Mouse (Mus musculus) heart, embryonic 15.5 days (tissue): ENCODE measurements around the gene Mogat2. TPM values are rescaled to one million over a fixed set of nuclear protein-coding genes. Genes with fewer than 3 reads are reported as not detected.

Experiments used
- ATAC-seq: fragments of 200-750 bp; cut with Nextera tagmentation; replicated peaks from 2 replicates; pipeline ENCODE4 v1.8.0; 2017; ENCODE audit warnings: low read depth, moderate TSS enrichment; ENCODE audit not compliant: insufficient number of reproducible peaks, insufficient read depth, low FRiP score
- H3K27ac ChIP-seq: fragments of 300-500 bp; sonication (generic); 2 replicates; pipeline ENCODE4 v1.5.1; 2015; ENCODE audit warnings: mild to moderate bottlenecking, inconsistent platforms
- H3K27me3 ChIP-seq: fragments of 300-500 bp; sonication (generic); 2 replicates; pipeline ENCODE4 v1.6.1; 2015; ENCODE audit warnings: inconsistent platforms
- H3K36me3 ChIP-seq: fragments of 300-500 bp; sonication (generic); 2 replicates; pipeline ENCODE4 v1.6.1; 2015; ENCODE audit warnings: mild to moderate bottlenecking, inconsistent platforms
- H3K4me1 ChIP-seq: fragments of 300-500 bp; sonication (generic); replicated peaks from 2 replicates; pipeline ENCODE4 v1.6.1; 2015; ENCODE audit warnings: inconsistent platforms
- H3K4me2 ChIP-seq: fragments of 300-500 bp; sonication (generic); 2 replicates; pipeline ENCODE4 v1.6.1; 2015; ENCODE audit warnings: inconsistent platforms, mild to moderate bottlenecking, moderate library complexity
- H3K4me3 ChIP-seq: fragments of 300-500 bp; sonication (generic); 2 replicates; pipeline ENCODE4 v1.5.1; 2015; ENCODE audit warnings: mild to moderate bottlenecking, inconsistent platforms
- H3K9ac ChIP-seq: fragments of 300-500 bp; sonication (generic); 2 replicates; pipeline ENCODE4 v1.6.1; 2015; ENCODE audit warnings: mild to moderate bottlenecking, inconsistent platforms
- H3K9me3 ChIP-seq: fragments of 300-500 bp; sonication (generic); replicated peaks from 2 replicates; pipeline ENCODE4 v1.6.1; 2016; ENCODE audit warnings: inconsistent platforms
- WGBS: fragments of 180-500 bp; shearing (Covaris S2); methylation state at CpG from one replicate; pipeline ENCODE4 v1.1.7; 2015; ENCODE audit warnings: mixed read lengths; 5-methylcytosine and 5-hydroxymethylcytosine counted together
- polyA plus RNA-seq: library from polyadenylated mRNA; unstranded; fragments of >200 nt; fragmentation: Nextera tagmentation; extraction: Ambion mirVana; gene quantifications from 2 replicates; pipeline ENCODE4 v1.2.1, GENCODE M21; 2015

Mogat2 gene
- polyA plus RNA-seq, 1 experiment from 2014 or later: 0.74 TPM

DNA sequence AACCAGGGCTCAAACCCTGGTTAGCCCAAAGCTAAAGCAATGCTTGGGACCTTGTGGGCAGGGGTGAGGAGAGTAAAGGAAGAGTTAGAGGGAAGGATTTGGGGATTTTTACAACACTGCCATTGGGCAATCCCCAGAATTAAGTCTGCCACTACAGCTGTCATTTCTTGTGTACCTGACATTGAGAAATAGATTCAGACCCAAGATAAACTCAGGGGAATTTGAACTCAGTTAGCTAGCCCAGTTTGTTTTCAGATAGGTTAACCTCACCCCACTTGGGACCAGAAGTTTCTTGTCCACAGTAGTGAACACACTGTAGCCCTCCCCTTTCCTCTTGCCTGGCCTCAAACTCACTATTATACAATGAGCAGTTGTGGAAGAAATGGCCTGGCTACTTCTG, 47.0 kb downstream of the Mogat2 start:
- ATAC-seq: no peak
- H3K4me2 ChIP-seq: no peak overlapping the region

DNA sequence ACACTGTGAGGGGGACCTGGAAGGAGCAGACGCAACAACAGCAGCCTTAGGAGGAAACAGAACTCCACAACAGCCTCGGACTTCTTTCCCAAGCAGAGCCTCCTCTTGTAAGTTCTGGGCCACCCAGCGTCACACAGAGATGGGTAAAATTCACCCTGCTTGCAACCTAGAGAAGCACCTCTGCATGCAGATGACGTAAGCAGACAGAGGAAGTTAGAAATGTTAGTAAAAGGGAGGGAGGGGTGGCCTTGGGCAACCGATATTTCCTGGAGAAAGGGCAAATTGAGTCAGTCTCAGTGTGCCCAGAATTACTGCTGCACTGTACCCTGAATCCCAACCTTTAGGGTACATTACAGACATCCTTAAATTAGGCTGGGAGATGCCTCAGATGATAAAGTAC, 48.5 kb downstream of the Mogat2 start:
- 77% methylated on average over 5 of the region's 5 CpGs for WGBS
- Histone ChIP-seq H3K36me3 (no peaks in the 10 kb centered on the region), H3K9me3 (no peaks in the 10 kb centered on the region), H3K27ac (no peak overlapping the region), H3K4me1 (no peaks in the 10 kb centered on the region), H3K4me2 (no peak overlapping the region), H3K9ac (no peak overlapping the region), H3K4me3 (no peak overlapping the region), H3K27me3 (no peaks in the 10 kb centered on the region)
- no peak for ATAC-seq

More for the DNA sequence above, 47.0 kb downstream of the Mogat2 start:
- Histone ChIP-seq H3K27ac (no peak overlapping the region), H3K9me3 (no peaks in the 10 kb centered on the region), H3K27me3 (no peaks in the 10 kb centered on the region), H3K4me1 (no peaks in the 10 kb centered on the region), H3K9ac (no peak overlapping the region), H3K4me3 (no peak overlapping the region), H3K36me3 (no peaks in the 10 kb centered on the region)

DNA sequence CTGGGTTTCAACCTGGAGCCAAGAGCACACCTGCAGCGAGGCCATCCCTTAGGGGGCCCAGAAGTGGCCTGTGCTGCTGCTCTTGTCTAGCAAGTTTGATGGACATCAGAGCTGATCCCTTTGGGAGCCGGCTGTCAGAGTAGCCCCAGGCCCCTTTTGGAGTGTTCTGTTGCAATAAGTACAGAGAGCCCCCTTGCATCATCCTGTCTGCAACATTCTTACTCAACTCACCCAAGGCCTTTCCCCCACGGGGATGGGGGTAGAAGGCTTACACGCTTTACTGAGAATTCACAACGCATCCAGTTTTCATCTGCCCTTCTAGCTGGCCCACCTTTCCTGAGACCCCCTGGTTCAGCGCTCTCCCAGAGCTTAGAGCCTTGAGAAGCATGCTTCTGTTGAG, 49.8 kb downstream of the Mogat2 start:
- ATAC-seq: no peak
- Histone ChIP-seq H3K4me3 (no peak overlapping the region), H3K9ac (no peak overlapping the region), H3K27me3 (peaks cover 7% of the 10 kb centered on the region), H3K9me3 (no peaks in the 10 kb centered on the region), H3K36me3 (no peaks in the 10 kb centered on the region), H3K4me1 (no peaks in the 10 kb centered on the region), H3K4me2 (no peak overlapping the region), H3K27ac (no peak overlapping the region)
- 76% methylated on average over 6 of the region's 6 CpGs for whole genome bisulfite sequencing

- Histone ChIP-seq H3K27me3 (peaks cover 7% of the 10 kb centered on the region), H3K36me3 (no peaks in the 10 kb centered on the region), H3K9ac (no peak overlapping the region), H3K27ac (no peak overlapping the region), H3K4me3 (no peak overlapping the region), H3K4me2 (no peak overlapping the region), H3K9me3 (no peaks in the 10 kb centered on the region), H3K4me1 (no peaks in the 10 kb centered on the region; the same call in 1 of the 2 replicates)
- ATAC-seq: no peak
- 75% methylated on average over 5 of the region's 5 CpGs for WGBS
Observed at GRCm38 (mm10) chr7:99187451-99187850, 51.0 kb downstream of the Mogat2 start.

DNA sequence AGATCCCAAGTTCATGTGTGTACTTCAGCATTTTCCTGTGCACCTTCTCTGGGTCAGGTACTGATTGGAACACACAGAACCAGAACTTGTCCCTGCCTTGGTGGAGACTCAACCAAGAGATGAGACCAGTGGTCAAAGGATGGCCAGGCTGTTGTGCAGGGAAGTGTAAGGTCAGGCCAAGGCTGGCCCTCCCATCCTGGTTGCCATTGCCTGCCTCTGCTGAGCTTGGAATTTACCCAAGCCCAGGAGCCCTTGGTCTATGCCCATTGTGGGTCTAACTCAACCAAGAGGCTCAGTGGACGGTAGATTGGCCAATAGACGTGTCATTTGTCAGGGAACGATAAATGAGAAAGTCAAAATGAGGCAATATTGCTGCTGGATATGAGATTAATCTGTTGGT, 53.0 kb downstream of the Mogat2 start:
- Histone ChIP-seq H3K4me2 (no peak overlapping the region), H3K9ac (no peak overlapping the region), H3K27me3 (peaks cover 10% of the 10 kb centered on the region), H3K36me3 (no peaks in the 10 kb centered on the region), H3K4me1 (peaks cover 8% of the 10 kb centered on the region), H3K9me3 (no peaks in the 10 kb centered on the region), H3K4me3 (no peak overlapping the region), H3K27ac (no peak overlapping the region)
- 88% methylated on average over 3 of the region's 3 CpGs for WGBS
- no peak for ATAC-seq

DNA sequence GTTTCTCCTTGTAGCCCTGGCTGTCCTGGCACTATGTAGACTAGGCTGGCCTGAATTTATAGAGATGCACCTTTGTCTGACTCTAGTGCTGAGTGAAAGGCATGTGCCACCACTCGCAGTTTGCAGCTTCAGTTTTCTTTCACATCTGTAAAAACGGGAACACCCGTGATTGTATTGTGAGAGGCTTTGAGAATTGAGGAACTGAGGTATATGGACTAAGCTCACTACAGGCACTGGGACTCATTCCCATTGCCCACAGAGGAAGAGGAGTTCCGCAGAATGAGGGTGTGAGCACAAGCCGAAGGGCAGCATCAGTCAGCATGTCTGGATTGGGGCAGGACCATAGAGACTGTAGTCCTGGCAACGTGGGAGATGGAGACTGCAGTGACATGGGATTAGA, 54.7 kb downstream of the Mogat2 start:
- no peak overlapping the region for H3K4me2 ChIP-seq
- H3K4me3 ChIP-seq: no peak overlapping the region
- WGBS: 68% methylated on average over 6 of the region's 6 CpGs
- H3K9me3 ChIP-seq: no peaks in the 10 kb centered on the region
- H3K9ac ChIP-seq: no peak overlapping the region
- H3K36me3 ChIP-seq: no peaks in the 10 kb centered on the region
- no peak for ATAC-seq
- H3K27ac ChIP-seq: no peak overlapping the region
- H3K4me1 ChIP-seq: peaks cover 8% of the 10 kb centered on the region
- peaks cover 10% of the 10 kb centered on the region for H3K27me3 ChIP-seq

- H3K4me1 ChIP-seq: peaks cover 8% of the 10 kb centered on the region
- under 1% methylated on average over 63 of the region's 63 CpGs for WGBS
- H3K9ac ChIP-seq: peak within 1 kb of the TSS; percentile 82
- H3K36me3 ChIP-seq: no peaks in the 10 kb centered on the region
- peak within 1 kb of the TSS; percentile 73 for H3K27ac ChIP-seq
- peak; percentile 92 for ATAC-seq
- H3K27me3 ChIP-seq: peaks cover 10% of the 10 kb centered on the region
- H3K4me3 ChIP-seq: peak within 1 kb of the TSS; percentile 72
- H3K4me2 ChIP-seq: peak within 1 kb of the TSS; percentile 98
- no peaks in the 10 kb centered on the region for H3K9me3 ChIP-seq
Observed at GRCm38 (mm10) chr7:99182432-99183172, 55.8 kb downstream of the Mogat2 start, which contains the start of gene Dgat2. Gene Dgat2, minus strand, starts transcription at chr7:99182719.

DNA sequence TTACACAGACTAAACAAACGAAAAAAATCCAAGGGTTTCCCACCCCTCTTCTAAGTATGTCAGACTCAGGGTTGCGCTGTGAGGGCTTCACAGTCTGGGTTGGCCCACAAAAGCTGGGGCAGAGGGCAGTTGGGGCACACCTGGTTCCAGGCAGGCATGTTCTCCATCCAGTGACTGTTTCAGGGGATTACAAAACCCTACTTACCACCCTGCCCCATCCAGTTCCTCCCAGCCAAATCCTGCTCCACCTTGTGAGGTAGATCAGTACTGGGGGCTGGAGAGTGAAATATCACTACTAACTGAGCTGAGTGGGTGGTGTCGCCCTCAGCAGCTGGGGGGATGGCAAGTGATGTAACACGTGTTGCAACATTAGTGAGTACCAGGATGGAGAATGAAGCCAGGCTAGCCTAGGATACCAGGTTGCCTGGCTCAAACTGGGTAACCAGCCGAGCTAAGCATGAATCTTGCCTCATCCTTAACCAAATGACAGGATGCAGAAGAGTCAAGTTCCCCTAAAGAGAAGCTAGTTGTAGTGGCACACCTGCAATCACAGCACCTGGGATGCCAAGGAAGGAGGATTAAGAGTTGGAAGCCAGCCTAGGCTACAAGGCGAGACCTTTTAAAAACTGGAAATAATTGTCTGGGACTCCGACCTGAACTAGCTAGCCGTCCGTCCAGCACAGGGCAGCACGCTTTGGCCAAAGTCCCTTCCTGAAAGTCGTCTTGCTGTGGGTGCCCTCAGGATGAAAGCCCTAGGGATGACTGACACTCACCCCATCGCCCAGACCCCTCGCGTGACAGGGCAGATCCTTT, 56.6 kb downstream of the Mogat2 start:
- H3K27ac ChIP-seq: no peak overlapping the region; the same call in 1 of the 2 replicates
- 26% methylated on average over 14 of the region's 14 CpGs for WGBS
- H3K4me3 ChIP-seq: peak overlapping the region; percentile 72
- H3K9ac ChIP-seq: peak overlapping the region; percentile 82
- peak overlapping the region; percentile 98 for H3K4me2 ChIP-seq
- H3K9me3 ChIP-seq: no peaks in the 10 kb centered on the region
- no peaks in the 10 kb centered on the region for H3K36me3 ChIP-seq
- no peak for ATAC-seq
- peaks cover 10% of the 10 kb centered on the region for H3K27me3 ChIP-seq
- H3K4me1 ChIP-seq: peaks cover 8% of the 10 kb centered on the region

DNA sequence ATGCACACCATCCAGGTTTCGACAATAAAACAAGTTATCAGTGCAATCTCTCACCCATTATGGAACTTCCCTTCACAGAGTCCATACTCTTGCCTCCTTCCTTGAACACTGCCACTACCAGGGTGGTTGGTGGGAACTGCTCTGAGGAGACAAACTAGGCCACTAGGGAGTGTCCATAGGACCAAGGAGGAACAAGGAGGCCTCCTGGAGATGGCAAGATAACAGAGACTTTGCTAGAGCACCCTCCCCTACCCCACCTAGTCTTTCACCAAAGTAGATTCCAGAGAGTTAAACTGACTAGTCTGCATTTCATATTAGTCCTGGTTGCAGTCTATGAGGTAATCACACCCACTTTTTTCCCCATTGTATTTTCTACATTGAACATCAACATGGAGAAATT, 58.3 kb downstream of the Mogat2 start:
- no peak for ATAC-seq
- no peak overlapping the region for H3K27ac ChIP-seq
- H3K27me3 ChIP-seq: peaks cover 10% of the 10 kb centered on the region
- no peak overlapping the region for H3K4me3 ChIP-seq
- H3K4me2 ChIP-seq: no peak overlapping the region
- H3K36me3 ChIP-seq: no peaks in the 10 kb centered on the region
- H3K9me3 ChIP-seq: no peaks in the 10 kb centered on the region
- no peak overlapping the region for H3K9ac ChIP-seq
- WGBS: 96% methylated on average over 1 of the region's 1 CpGs
- H3K4me1 ChIP-seq: peaks cover 8% of the 10 kb centered on the region

DNA sequence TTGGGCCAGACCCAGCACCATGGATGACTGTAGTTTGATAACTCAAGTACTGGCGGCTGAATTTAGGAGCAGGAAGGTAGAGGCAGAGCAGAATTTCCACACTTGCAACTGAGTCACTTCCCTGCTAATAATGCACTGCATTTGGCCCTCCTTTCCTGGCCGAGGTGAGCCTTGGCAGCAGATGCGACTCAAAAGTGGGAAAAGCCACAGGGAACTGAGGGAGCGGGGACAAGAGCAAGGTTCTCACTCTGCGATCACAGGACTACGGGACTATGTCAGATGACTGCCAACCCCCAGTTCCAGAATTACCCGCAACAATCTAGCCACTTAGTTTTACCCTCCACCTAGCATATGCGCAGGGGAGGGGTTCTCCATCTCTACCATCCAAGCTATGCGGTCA, 59.1 kb downstream of the Mogat2 start:
- Histone ChIP-seq H3K27ac (no peak overlapping the region), H3K4me3 (no peak overlapping the region), H3K27me3 (peaks cover 10% of the 10 kb centered on the region), H3K36me3 (no peaks in the 10 kb centered on the region), H3K9ac (no peak overlapping the region), H3K4me1 (peaks cover 8% of the 10 kb centered on the region), H3K4me2 (no peak overlapping the region), H3K9me3 (no peaks in the 10 kb centered on the region)
- WGBS: 87% methylated on average over 9 of the region's 9 CpGs
- no peak for ATAC-seq

DNA sequence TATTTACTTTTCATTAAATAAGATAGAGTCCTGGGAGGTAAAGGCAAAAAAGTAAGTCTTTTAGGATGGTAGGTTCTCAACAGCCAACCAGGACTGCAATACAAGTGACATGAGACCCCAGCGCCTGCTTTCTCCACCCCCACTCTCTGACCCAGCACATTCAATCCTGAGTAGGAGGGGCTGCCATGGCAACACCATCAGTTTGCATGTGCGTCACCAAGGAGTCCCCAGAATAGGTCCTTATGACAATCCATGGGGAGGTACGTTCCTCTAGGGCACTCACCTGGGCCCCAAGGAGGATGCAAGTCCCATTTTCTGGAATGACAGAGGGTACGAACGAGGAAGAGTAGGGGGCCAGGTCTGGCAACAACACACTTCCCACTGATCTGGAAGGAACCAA, 61.0 kb downstream of the Mogat2 start:
- H3K4me2 ChIP-seq: no peak overlapping the region
- no peaks in the 10 kb centered on the region for H3K36me3 ChIP-seq
- no peak overlapping the region for H3K27ac ChIP-seq
- no peaks in the 10 kb centered on the region for H3K9me3 ChIP-seq
- no peak for ATAC-seq
- no peak overlapping the region for H3K4me3 ChIP-seq
- peaks cover 14% of the 10 kb centered on the region for H3K4me1 ChIP-seq
- 90% methylated on average over 5 of the region's 5 CpGs for WGBS
- no peak overlapping the region for H3K9ac ChIP-seq
- H3K27me3 ChIP-seq: peaks cover 4% of the 10 kb centered on the region; the same call in 1 of the 2 replicates
